Mouse (Mus musculus): ENCODE results near the gene Pcdh17.

Pcdh17 gene

GRCm38 (mm10) chr14:84443288-84443686 is at the start of gene Pcdh17:
Gene Pcdh17, plus strand, starts transcription at chr14:84443563.
- peak; percentile 97 for DNase-seq

GRCm38 (mm10) chr14:84397137-84397536 is 46.2 kb upstream of the Pcdh17 start:
- DNase-seq: no peak

- no peak for DNase-seq
Measured at GRCm38 (mm10) chr14:84424736-84425135, 18.6 kb upstream of the Pcdh17 start.

- DNase-seq: no peak
Measured at GRCm38 (mm10) chr14:84426616-84427015, 16.7 kb upstream of the Pcdh17 start.

- DNase-seq: no peak
Measured at GRCm38 (mm10) chr14:84438066-84438770, 5.1 kb upstream of the Pcdh17 start.

- DNase-seq: no peak
Measured at GRCm38 (mm10) chr14:84440903-84441302, 2.5 kb upstream of the Pcdh17 start.

- peak; percentile 16 for DNase-seq
Measured at GRCm38 (mm10) chr14:84442528-84443287, 655 bp upstream of the Pcdh17 start.

- DNase-seq: no peak
Measured at GRCm38 (mm10) chr14:84443761-84444160, 398 bp downstream of the Pcdh17 start.

- peak; percentile 27 for DNase-seq
Measured at GRCm38 (mm10) chr14:84444276-84444662, 906 bp downstream of the Pcdh17 start.

- peak; percentile 53 for DNase-seq
Measured at GRCm38 (mm10) chr14:84444663-84445502, 1.5 kb downstream of the Pcdh17 start.

- peak; percentile 42 for DNase-seq
Measured at GRCm38 (mm10) chr14:84445503-84446410, 2.4 kb downstream of the Pcdh17 start.

GRCm38 (mm10) chr14:84446411-84446915 is 3.1 kb downstream of the Pcdh17 start:
- no peak for DNase-seq

- DNase-seq: peak; percentile 42
Measured at GRCm38 (mm10) chr14:84446941-84447641, 3.7 kb downstream of the Pcdh17 start.

GRCm38 (mm10) chr14:84447661-84448380 is 4.5 kb downstream of the Pcdh17 start:
- peak; percentile 20 for DNase-seq

- no peak for DNase-seq
Measured at GRCm38 (mm10) chr14:84448381-84448771, 5.0 kb downstream of the Pcdh17 start.

- no peak for DNase-seq
Measured at GRCm38 (mm10) chr14:84454074-84454845, 10.9 kb downstream of the Pcdh17 start.

- no peak for DNase-seq
Measured at GRCm38 (mm10) chr14:84475491-84475890, 32.1 kb downstream of the Pcdh17 start.

- DNase-seq: no peak
Measured at GRCm38 (mm10) chr14:84476336-84476735, 33.0 kb downstream of the Pcdh17 start.

- DNase-seq: no peak
Measured at GRCm38 (mm10) chr14:84476906-84477305, 33.5 kb downstream of the Pcdh17 start.

- DNase-seq: no peak
Measured at GRCm38 (mm10) chr14:84477411-84477810, 34.0 kb downstream of the Pcdh17 start.
